Mouse (Mus musculus): ENCODE results near the gene Ppp1r14b. TPM values are rescaled to one million over a fixed set of nuclear protein-coding genes. Genes with fewer than 3 reads are reported as not detected.

The Ppp1r14b gene
- polyA plus RNA-seq (2015; fragmentation: Nextera tagmentation; extraction: Ambion mirVana) = 106 and 139 TPM in 2 replicates

DNA sequence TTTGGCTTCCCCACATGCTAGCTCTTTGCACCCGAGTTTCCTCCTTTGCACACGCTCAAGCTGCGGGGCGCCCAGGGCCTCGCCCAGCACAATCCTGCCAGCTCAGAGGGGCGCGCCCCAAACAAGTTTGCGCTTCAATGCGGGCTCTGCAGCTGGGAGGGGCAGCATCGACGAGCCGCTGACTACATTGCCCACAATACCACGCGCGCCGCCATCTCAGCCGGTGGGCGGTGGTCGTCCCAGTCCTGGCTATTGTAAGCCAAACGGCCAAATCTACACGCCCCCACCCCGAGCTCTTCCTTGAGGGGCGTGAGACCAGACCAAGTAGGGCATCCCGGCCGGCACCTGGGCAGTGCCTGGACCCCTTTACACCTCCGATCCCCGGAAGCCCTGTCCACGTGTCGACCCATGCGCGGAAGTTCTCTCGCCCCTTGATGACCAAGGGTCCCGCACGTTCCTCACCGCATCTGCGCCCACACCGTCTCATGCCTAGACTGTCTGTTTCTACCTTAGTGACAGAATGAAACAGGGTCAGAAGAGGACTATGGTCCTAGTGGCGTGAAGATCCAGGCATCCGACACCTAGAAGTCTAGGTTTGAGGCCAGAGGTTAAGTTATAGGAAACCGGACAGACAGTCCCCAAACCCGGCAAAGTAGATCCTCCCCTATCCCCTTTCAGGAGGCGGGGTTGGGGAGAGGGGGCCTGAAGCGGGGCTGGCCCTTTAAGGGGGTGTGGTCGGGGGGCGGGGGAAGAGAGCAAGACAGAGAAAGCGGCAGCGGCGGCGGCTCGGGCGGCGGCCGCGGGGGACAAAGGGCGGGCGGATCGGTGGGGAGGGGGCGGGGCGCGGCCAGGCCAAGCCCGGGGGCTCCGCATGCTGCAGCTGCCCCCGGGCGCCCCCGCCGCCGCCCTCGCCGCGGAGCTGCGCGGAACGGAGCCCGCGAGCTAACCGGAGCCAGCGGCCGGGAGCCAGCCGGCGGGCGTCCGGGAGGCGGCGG, at the start of gene Ppp1r14b:
Gene Ppp1r14b (plus strand): TSS at position 758 of the 995 bp plus-strand sequence.
- peak within 1 kb of the TSS; percentile 88 for H3K9ac ChIP-seq
- under 1% methylated on average over 51 of the region's 84 CpGs for WGBS

DNA sequence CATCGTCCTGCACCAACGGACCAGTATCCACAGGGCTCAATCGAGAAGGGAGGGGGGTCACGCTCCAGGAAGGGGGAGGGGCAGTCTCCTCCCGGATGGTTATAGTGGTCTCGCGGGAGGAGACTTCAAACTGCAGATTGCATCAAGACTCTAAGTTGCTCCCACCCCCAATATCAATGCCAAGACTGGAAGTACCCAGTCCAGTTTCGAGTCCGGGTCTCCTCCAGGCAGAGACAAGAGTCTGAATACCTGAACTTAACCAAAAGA, 49.5 kb upstream of the Ppp1r14b start, which contains the start of gene Catsperz:
Gene Catsperz (minus strand): TSS at position 74 of the 267 bp plus-strand sequence.
- no peaks in the 10 kb centered on the region for H3K9me3 ChIP-seq (replicated peaks)
- peak within 1 kb of the TSS; percentile 27 for H3K4me2 ChIP-seq
- H3K9ac ChIP-seq = 0 out of 2 replicates have a peak within 1 kb of the TSS, but pooled peaks have one; percentile 12
- H3K36me3 ChIP-seq (ENCODE audit: poor library complexity, severe bottlenecking) = no peaks in the 10 kb centered on the region
- H3K4me1 ChIP-seq = peaks cover 32% of the 10 kb centered on the region
- peaks cover 76% of the 10 kb centered on the region for H3K27me3 ChIP-seq
- H3K27ac ChIP-seq = no peak within 1 kb of the TSS
- 4% methylated on average over 9 of the region's 9 CpGs for WGBS
- ATAC-seq = no peak
- peak within 1 kb of the TSS; percentile 12 for H3K4me3 ChIP-seq

More for the DNA sequence above, at the start of gene Ppp1r14b:
- ATAC-seq = peak; percentile 67
- peak within 1 kb of the TSS; percentile 91 for H3K4me2 ChIP-seq
- H3K27ac ChIP-seq = peak within 1 kb of the TSS; percentile 96
- peaks cover 26% of the 10 kb centered on the region for H3K27me3 ChIP-seq
- peaks cover 23% of the 10 kb centered on the region for H3K36me3 ChIP-seq (ENCODE audit: poor library complexity, severe bottlenecking)
- no peaks in the 10 kb centered on the region for H3K9me3 ChIP-seq (replicated peaks)
- peak within 1 kb of the TSS; percentile 89 for H3K4me3 ChIP-seq
- peaks cover 54% of the 10 kb centered on the region for H3K4me1 ChIP-seq

DNA sequence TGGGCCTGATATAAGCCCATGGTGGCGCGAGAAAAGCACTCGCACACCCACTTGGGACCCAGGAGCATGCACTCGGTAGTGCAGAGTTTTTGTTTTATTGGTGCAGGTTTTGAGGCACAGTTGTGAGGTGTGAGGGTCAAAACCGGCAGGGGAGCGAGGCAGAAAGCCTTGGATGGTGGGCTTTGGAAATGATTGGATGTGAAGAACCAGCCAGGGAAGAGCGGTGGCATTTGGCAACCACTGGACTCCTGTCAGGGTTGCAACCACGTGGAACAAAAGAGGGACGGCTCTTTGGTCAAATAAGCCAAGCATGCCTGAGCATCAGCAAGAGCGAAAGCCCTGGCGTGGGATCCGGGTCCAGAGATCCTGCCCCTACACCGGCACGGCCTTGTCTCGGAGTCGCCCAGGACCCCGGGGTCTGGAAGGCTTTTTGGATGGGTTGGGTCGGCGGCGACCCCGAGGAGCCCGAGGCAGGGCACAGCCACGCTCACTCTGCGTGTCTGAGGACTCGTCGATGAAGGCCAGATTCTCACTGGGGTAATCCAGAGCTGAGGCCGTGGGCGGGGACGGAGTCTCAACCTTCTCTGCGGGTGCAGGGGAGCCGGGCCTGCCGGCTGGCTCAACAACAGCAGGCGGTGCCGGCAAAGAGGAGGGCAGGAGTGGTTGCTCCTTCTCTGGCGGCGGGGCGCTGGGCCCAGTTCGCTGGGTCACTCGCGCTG, 49.0 kb upstream of the Ppp1r14b start:
- 4% methylated on average over 40 of the region's 40 CpGs for WGBS
- peak overlapping the region; percentile 12; the same call in 1 of the 2 replicates for H3K4me3 ChIP-seq

DNA sequence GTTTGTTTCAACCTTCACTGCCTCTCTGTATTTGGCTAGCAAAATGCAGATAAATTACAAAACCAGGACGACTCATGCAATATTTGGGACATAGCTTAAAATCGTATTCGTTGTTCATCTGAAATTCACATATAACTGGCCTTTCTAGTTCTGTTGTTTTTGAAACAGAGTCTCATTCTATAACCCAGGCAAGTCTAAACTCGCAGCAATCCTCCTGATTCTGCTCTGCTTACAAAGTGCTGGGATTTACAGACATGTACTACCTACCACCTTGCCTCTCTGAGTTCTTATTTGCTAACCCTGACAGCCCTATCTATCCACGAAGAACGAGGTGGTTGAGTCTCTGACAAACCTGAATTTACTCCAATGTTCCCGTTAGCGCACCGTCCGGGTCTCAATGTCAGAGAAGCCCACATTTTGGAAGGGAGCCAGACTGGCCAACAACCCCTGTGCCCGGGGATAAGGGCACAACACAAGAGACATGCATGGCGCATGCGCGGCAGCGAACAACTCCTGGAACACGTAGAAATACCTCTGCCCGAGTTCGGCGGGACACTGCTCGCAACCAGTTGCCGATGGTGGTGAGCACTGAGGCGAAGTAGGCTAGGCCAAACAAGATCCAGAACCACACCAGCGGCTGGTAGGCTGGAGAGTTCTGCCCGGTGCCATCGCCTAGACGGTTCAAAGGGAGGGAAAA, 48.1 kb upstream of the Ppp1r14b start:
- no peaks in the 10 kb centered on the region for H3K9me3 ChIP-seq (replicated peaks)
- H3K4me3 ChIP-seq = peak overlapping the region; percentile 18
- H3K27ac ChIP-seq = no peak overlapping the region
- ATAC-seq = no peak
- no peak overlapping the region for H3K9ac ChIP-seq
- H3K27me3 ChIP-seq = peaks cover 90% of the 10 kb centered on the region
- H3K4me2 ChIP-seq = peak overlapping the region; percentile 46
- WGBS = 9% methylated on average over 26 of the region's 26 CpGs
- peaks cover 23% of the 10 kb centered on the region for H3K4me1 ChIP-seq
- no peaks in the 10 kb centered on the region for H3K36me3 ChIP-seq (ENCODE audit: poor library complexity, severe bottlenecking)

More for the DNA sequence above, 49.0 kb upstream of the Ppp1r14b start:
- no peak overlapping the region; the same call in 1 of the 2 replicates for H3K4me2 ChIP-seq
- H3K36me3 ChIP-seq (ENCODE audit: poor library complexity, severe bottlenecking) = no peaks in the 10 kb centered on the region
- H3K27me3 ChIP-seq = peaks cover 81% of the 10 kb centered on the region
- peaks cover 27% of the 10 kb centered on the region for H3K4me1 ChIP-seq
- H3K9ac ChIP-seq = no peak overlapping the region
- no peak overlapping the region for H3K27ac ChIP-seq
- ATAC-seq = no peak
- H3K9me3 ChIP-seq (replicated peaks) = no peaks in the 10 kb centered on the region

DNA sequence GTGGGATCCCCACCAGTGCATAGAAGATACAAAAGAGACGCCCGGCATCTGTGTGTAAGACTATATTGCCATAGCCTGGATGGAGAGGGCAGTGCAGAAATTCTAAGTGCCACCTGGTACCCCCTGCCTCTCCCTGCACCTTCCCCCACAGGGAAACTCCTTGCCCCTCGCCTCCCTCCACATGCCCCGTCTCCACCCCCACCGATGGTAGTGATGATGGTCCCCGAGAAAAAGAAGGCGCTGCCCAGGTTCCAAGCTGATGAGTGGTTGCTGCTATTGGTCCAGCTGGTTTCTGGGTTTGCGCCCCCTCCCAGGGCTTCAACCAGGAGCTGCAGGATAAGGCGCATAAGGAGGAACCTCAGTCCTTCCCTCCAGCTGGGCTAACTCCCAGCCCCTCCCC, 46.7 kb upstream of the Ppp1r14b start:
- no peak overlapping the region for H3K4me3 ChIP-seq
- WGBS = 8% methylated on average over 9 of the region's 9 CpGs
- ATAC-seq = no peak
- H3K27me3 ChIP-seq = peaks cover 96% of the 10 kb centered on the region
- H3K9me3 ChIP-seq (replicated peaks) = no peaks in the 10 kb centered on the region
- H3K4me2 ChIP-seq = no peak overlapping the region
- no peak overlapping the region for H3K27ac ChIP-seq
- no peaks in the 10 kb centered on the region for H3K36me3 ChIP-seq (ENCODE audit: poor library complexity, severe bottlenecking)
- peaks cover 17% of the 10 kb centered on the region for H3K4me1 ChIP-seq
- no peak overlapping the region for H3K9ac ChIP-seq

DNA sequence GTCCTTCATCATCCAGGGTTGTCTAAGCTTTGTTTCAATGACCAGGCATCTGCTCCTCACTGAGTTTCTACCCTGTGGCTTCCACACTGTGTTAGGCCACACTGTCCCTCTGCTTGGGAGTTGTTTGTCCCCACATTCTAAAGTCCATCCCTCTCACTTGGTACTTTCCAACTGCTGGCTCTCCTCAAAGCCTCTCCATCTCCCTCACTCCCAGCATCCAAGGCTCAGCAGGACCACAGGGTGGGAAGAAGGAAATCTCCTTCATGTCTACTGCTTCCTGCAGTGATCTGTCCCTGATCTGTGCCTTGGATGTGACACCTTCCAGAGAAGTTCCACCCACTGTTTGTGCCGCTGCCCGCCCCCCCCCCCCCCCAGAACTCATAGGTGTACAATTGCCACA, 43.8 kb upstream of the Ppp1r14b start:
- Histone ChIP-seq H3K36me3 (ENCODE audit: poor library complexity, severe bottlenecking) (no peaks in the 10 kb centered on the region), H3K4me2 (no peak overlapping the region), H3K9ac (no peak overlapping the region), H3K4me3 (no peak overlapping the region), H3K27me3 (peaks cover 96% of the 10 kb centered on the region), H3K4me1 (peaks cover 23% of the 10 kb centered on the region), H3K27ac (no peak overlapping the region), H3K9me3 (replicated peaks) (no peaks in the 10 kb centered on the region)
- WGBS = 20% methylated on average over 1 of the region's 2 CpGs
- ATAC-seq = no peak

DNA sequence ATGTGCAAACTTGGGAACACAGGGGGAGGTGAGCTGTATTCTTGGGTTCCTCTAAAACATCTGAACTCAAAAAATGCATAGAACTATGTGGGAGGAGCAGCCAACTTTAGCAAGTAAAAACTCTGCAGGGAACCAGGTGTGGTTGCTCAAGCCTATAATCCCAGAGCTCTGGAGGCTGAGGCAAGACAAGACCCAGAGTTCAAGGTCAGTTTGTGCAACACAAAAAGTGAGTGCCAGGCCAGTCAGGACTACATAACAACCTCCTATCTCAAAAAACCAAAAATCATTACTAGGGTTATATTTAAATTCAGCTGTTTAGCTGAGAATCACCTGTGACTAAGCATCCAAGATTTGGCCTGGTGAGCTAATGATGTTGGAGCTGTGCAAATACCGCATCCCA, 42.8 kb upstream of the Ppp1r14b start:
- Histone ChIP-seq H3K36me3 (ENCODE audit: poor library complexity, severe bottlenecking) (no peaks in the 10 kb centered on the region), H3K9ac (no peak overlapping the region), H3K9me3 (replicated peaks) (no peaks in the 10 kb centered on the region), H3K4me1 (peaks cover 15% of the 10 kb centered on the region), H3K27ac (no peak overlapping the region), H3K4me2 (no peak overlapping the region), H3K4me3 (no peak overlapping the region), H3K27me3 (peaks cover 91% of the 10 kb centered on the region)
- 45% methylated on average over 1 of the region's 1 CpGs for WGBS
- no peak for ATAC-seq

DNA sequence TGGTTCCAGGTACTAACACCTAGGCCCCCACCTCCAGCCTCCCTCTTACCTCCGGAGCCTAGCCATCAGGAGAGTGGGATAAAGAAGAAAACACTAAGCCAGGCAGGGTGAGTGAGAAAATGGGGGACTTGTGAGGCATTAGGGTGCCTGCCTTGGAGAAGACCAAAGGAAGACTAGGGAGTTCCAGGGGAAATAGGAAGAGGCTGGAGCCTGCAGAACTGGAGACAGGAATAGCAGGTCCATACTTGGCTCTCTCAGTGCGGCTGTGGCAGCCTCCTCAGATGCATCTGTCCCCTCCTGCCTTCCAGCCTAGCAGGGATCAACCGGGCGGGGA, 41.7 kb upstream of the Ppp1r14b start:
- Histone ChIP-seq H3K27ac (no peak overlapping the region), H3K4me2 (peak overlapping the region; percentile 64), H3K9ac (peak overlapping the region; percentile 61; the same call in 1 of the 2 replicates), H3K27me3 (peaks cover 83% of the 10 kb centered on the region), H3K9me3 (replicated peaks) (no peaks in the 10 kb centered on the region), H3K4me3 (no peak overlapping the region; the same call in 1 of the 2 replicates), H3K4me1 (peaks cover 17% of the 10 kb centered on the region), H3K36me3 (ENCODE audit: poor library complexity, severe bottlenecking) (no peaks in the 10 kb centered on the region)
- 18% methylated on average over 4 of the region's 4 CpGs for WGBS
- ATAC-seq = no peak

DNA sequence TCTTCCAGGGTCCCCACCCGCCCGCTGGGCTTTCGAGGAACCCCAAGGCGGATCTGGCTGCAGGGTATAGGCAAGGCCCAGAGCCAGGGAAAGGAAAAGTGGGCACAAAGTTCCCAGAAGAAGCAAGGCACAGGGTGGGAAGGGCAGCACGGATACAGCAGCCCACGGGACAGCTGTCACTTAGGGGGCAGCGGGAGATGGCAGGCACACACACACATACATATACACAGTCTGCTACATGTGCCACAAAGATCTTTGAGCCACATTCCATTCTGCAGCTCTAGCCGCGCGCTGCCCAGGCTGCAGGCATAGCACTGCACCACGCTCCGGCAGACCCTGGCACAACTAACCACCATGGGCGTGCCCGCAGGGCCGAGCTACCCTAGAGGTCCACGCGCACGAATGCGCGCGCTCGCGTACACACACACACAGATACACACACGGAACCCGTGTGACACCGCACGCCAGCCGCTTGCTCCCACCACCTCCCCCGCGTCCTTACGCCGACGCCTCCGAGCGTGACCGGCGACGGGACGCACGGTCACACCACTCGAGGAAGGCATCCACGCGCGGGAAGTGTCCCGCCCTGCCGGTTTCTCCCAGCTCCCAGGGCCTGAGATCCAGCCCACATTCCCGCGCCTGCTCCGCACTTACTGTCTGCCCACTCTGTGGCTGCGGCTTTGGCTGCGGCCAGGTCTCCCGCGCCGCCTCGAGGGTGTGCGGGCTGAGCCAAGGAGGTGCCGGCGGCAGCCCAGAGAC, 41.2 kb upstream of the Ppp1r14b start:
- Histone ChIP-seq H3K9me3 (replicated peaks) (no peaks in the 10 kb centered on the region), H3K4me1 (peaks cover 23% of the 10 kb centered on the region), H3K4me3 (peak overlapping the region; percentile 39), H3K27me3 (peaks cover 79% of the 10 kb centered on the region), H3K27ac (no peak overlapping the region), H3K36me3 (ENCODE audit: poor library complexity, severe bottlenecking) (no peaks in the 10 kb centered on the region), H3K4me2 (peak overlapping the region; percentile 64), H3K9ac (peak overlapping the region; percentile 61)
- WGBS = 3% methylated on average over 58 of the region's 58 CpGs
- peak; percentile 48 for ATAC-seq

DNA sequence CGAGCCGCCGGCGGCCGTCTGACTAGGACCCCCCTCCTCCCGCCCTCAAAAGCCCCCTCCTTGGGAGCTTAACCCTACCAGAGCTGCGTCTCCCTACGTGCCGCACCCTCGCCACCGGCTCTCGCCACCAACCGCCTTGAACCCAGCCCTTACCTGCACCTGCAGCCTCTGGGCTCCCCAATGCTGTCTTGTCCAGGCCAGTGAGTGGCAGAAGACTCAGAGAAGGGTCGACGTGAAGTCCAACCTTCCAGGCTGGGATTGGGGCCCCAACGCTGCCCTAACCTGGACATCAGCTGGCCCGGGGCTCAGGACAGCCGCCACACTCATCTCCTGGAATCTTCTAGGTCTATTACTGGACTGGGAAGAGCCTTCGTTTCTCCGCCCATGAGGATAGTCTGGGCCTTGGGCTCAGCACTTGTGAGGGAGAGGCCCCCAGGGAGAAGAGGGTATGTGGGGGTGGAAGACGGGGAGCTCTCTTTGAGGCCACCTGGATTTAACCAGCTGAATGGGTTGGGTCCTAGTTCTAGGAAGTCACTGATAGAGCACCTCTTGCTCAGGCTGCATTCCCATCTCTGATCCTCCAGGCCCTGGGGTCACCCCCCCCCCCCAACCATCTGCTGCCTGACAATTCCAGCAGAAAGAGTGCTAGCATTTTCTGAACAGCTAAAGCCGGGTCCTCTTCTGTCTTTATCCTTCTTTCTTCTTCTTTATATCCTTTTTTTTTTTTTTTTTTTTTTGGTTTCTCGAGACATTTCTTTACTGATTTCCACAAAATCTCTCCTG, 40.4 kb upstream of the Ppp1r14b start, which contains the start of gene Kcnk4:
Gene Kcnk4 (minus strand): TSS at position 321 of the 783 bp plus-strand sequence.
- Histone ChIP-seq H3K9ac (peak within 1 kb of the TSS; percentile 61), H3K9me3 (replicated peaks) (no peaks in the 10 kb centered on the region), H3K27ac (no peak within 1 kb of the TSS), H3K4me2 (peak within 1 kb of the TSS; percentile 64), H3K4me1 (peaks cover 29% of the 10 kb centered on the region), H3K27me3 (peaks cover 71% of the 10 kb centered on the region), H3K36me3 (ENCODE audit: poor library complexity, severe bottlenecking) (no peaks in the 10 kb centered on the region), H3K4me3 (peak within 1 kb of the TSS; percentile 39)
- WGBS = 8% methylated on average over 22 of the region's 23 CpGs
- ATAC-seq = 0 out of 2 replicates have a peak, but pooled peaks have one; percentile 3

All from forebrain, embryonic 13.5 days (tissue).